Mouse (Mus musculus) kidney, adult 9 months (tissue): ENCODE results near the gene Arfgef3.
"Not testable (repeated sequence)": the region's sequence is repeated elsewhere in the genome, so short reads cannot be mapped to it uniquely, and the experiment has no call there.

Experiments
- DNase-seq: peaks from one replicate; pipeline ENCODE4 v3.0.0; 2022

Gene Arfgef3

GRCm38 (mm10) chr10:18562940-18563339, 180.8 kb downstream of the Arfgef3 start:
- peak; percentile 62 for DNase-seq

- no peak for DNase-seq
These were observed 182.3 kb downstream of the Arfgef3 start for GRCm38 (mm10) chr10:18561445-18561844.

GRCm38 (mm10) chr10:18559076-18559475, 184.7 kb downstream of the Arfgef3 start:
- DNase-seq, result not testable (repeated sequence)

GRCm38 (mm10) chr10:18549321-18550216, 194.2 kb downstream of the Arfgef3 start:
- no peak for DNase-seq

GRCm38 (mm10) chr10:18547381-18547780, 196.4 kb downstream of the Arfgef3 start:
- DNase-seq, result no peak

GRCm38 (mm10) chr10:18545813-18546235, 197.9 kb downstream of the Arfgef3 start, which contains the start of gene Hebp2:
Gene Hebp2 (minus strand): TSS chr10:18546076.
- peak; percentile 54 for DNase-seq

GRCm38 (mm10) chr10:18545309-18545708, 198.4 kb downstream of the Arfgef3 start:
- DNase-seq, result no peak

- DNase-seq, result no peak
These were observed 206.9 kb downstream of the Arfgef3 start for GRCm38 (mm10) chr10:18536889-18537288.

- DNase-seq, result no peak
These were observed 211.5 kb downstream of the Arfgef3 start for GRCm38 (mm10) chr10:18532293-18532692.
